In genomic region chr11:113484037-113484436, GRCm38 (mm10) we compare ENCODE assay signal across 19 mouse cellular contexts.
A peak's percentile ranks its signal among the peaks of the same experiment; 100 is the strongest.
DNase-seq lines count a peak whose midpoint lies in the region; ATAC-seq and TF ChIP-seq lines count a peak whose summit lies in the region.
"Had no signal": no experiment of that assay in that cellular context is flagged by ENCODE, and none has a peak within 500 bp of the region (broad histone marks: within the 10 kb centered on the region; RNA-seq: fewer than 3 reads in every experiment).

No protein-coding gene starts in this region.

- no peaks in the 10 kb centered on the region for H3K79me2 ChIP-seq in liver, adult 2 months (ENCODE audit: control insufficient read depth, insufficient read depth, low read length)

- H3K27me3 ChIP-seq in forebrain, postnatal 0 days (ENCODE audit: insufficient read depth, low read length), result no peaks in the 10 kb centered on the region
- H3K27me3 ChIP-seq in forebrain, embryonic 13.5 days, result no peaks in the 10 kb centered on the region
- H3K27me3 ChIP-seq in liver, adult 2 months (ENCODE audit: control insufficient read depth, insufficient read depth, low read length), result no peaks in the 10 kb centered on the region
- H3K27me3 ChIP-seq in liver, embryonic 12.5 days (replicated peaks), result no peaks in the 10 kb centered on the region
- H3K27me3 ChIP-seq in neural tube, embryonic 15.5 days (replicated peaks), result no peaks in the 10 kb centered on the region
- H3K27me3 ChIP-seq: embryonic facial prominence, embryonic 12.5 days; kidney, embryonic 15.5 days; neural tube, embryonic 13.5 days had no signal

- no peak overlapping the region for H3K9ac ChIP-seq in forebrain, postnatal 0 days
- H3K9ac ChIP-seq in forebrain, embryonic 13.5 days, result no peak overlapping the region
- no peak overlapping the region for H3K9ac ChIP-seq in liver, adult 2 months (ENCODE audit: low read depth, low read length)
- H3K9ac ChIP-seq in liver, embryonic 12.5 days, result no peak overlapping the region
- H3K9ac ChIP-seq in neural tube, embryonic 15.5 days (replicated peaks), result no peak overlapping the region
- H3K9ac ChIP-seq: embryonic facial prominence, embryonic 12.5 days; kidney, embryonic 15.5 days; neural tube, embryonic 13.5 days had no signal

- TF ChIP-seq POLR2A in liver, adult 2 months (IDR thresholded peaks at IDR 0.05; ENCODE audit: extremely low read depth, insufficient read depth, low read length), result no peak

- H3K27ac ChIP-seq in forebrain, postnatal 0 days (ENCODE audit: low read depth, low read length), result no peak overlapping the region
- no peak overlapping the region for H3K27ac ChIP-seq in forebrain, embryonic 13.5 days
- no peak overlapping the region for H3K27ac ChIP-seq in liver, adult 2 months (replicated peaks; ENCODE audit: insufficient read depth, low read depth, low read length)
- no peak overlapping the region for H3K27ac ChIP-seq in liver, embryonic 12.5 days
- no peak overlapping the region for H3K27ac ChIP-seq in neural tube, embryonic 15.5 days (replicated peaks)
- H3K27ac ChIP-seq: embryonic facial prominence, embryonic 12.5 days; gastrocnemius, adult 2 months; kidney, embryonic 15.5 days; neural tube, embryonic 13.5 days had no signal

- TF ChIP-seq CTCF in forebrain, postnatal 0 days (IDR thresholded peaks at IDR 0.05; ENCODE audit: low read depth), result peak; percentile 30; the same call in 1 of the 2 replicates
- TF ChIP-seq CTCF in liver, adult 2 months (IDR thresholded peaks at IDR 0.05; ENCODE audit: low read depth, low read length), result peak; percentile 34

- H3K4me3 ChIP-seq in forebrain, postnatal 0 days (ENCODE audit: low read depth, low read length), result no peak overlapping the region
- no peak overlapping the region for H3K4me3 ChIP-seq in forebrain, embryonic 13.5 days
- no peak overlapping the region for H3K4me3 ChIP-seq in liver, adult 2 months (ENCODE audit: insufficient read depth, low read depth, low read length)
- H3K4me3 ChIP-seq in liver, embryonic 12.5 days, result no peak overlapping the region
- H3K4me3 ChIP-seq in neural tube, embryonic 15.5 days (replicated peaks), result no peak overlapping the region
- H3K4me3 ChIP-seq: embryonic facial prominence, embryonic 12.5 days; gastrocnemius, adult 2 months; kidney, embryonic 15.5 days; neural tube, embryonic 13.5 days had no signal

- no peaks in the 10 kb centered on the region for H3K9me3 ChIP-seq in forebrain, postnatal 0 days (ENCODE audit: low read length)
- no peaks in the 10 kb centered on the region for H3K9me3 ChIP-seq in forebrain, embryonic 13.5 days (replicated peaks)
- H3K9me3 ChIP-seq in liver, embryonic 12.5 days (replicated peaks), result no peaks in the 10 kb centered on the region
- no peaks in the 10 kb centered on the region for H3K9me3 ChIP-seq in neural tube, embryonic 15.5 days (replicated peaks)
- H3K9me3 ChIP-seq: embryonic facial prominence, embryonic 12.5 days; kidney, embryonic 15.5 days; neural tube, embryonic 13.5 days had no signal

- 91% methylated on average over 10 of the region's 10 CpGs for WGBS in forebrain, postnatal 0 days
- 90% methylated on average over 10 of the region's 10 CpGs for WGBS in forebrain, embryonic 13.5 days
- 90% methylated on average over 10 of the region's 10 CpGs for WGBS in liver, adult 2 months
- WGBS in liver, embryonic 12.5 days (ENCODE audit: insufficient replicate concordance), result 77% methylated on average over 10 of the region's 10 CpGs
- WGBS in neural tube, embryonic 15.5 days, result 86% methylated on average over 10 of the region's 10 CpGs

- H3K4me1 ChIP-seq in forebrain, postnatal 0 days (ENCODE audit: insufficient read depth), result no peaks in the 10 kb centered on the region
- no peaks in the 10 kb centered on the region for H3K4me1 ChIP-seq in forebrain, embryonic 13.5 days
- H3K4me1 ChIP-seq in liver, adult 2 months (ENCODE audit: control insufficient read depth, insufficient read depth, low read length), result peaks cover 2% of the 10 kb centered on the region; the same call in 1 of the 2 replicates
- H3K4me1 ChIP-seq in liver, embryonic 12.5 days, result peaks cover 42% of the 10 kb centered on the region
- 0 out of 2 replicates have a peak, but pooled peaks cover 8% of the 10 kb centered on the region for H3K4me1 ChIP-seq in neural tube, embryonic 15.5 days
- H3K4me1 ChIP-seq: embryonic facial prominence, embryonic 12.5 days; kidney, embryonic 15.5 days had no signal

- no peak overlapping the region for H3K4me2 ChIP-seq in forebrain, postnatal 0 days (ENCODE audit: low read depth)
- no peak overlapping the region for H3K4me2 ChIP-seq in forebrain, embryonic 13.5 days
- H3K4me2 ChIP-seq in liver, embryonic 12.5 days, result no peak overlapping the region
- no peak overlapping the region for H3K4me2 ChIP-seq in neural tube, embryonic 15.5 days
- H3K4me2 ChIP-seq: embryonic facial prominence, embryonic 12.5 days; kidney, embryonic 15.5 days; neural tube, embryonic 13.5 days had no signal

- DNase-seq in forebrain, postnatal 0 days, result no peak
- no peak for DNase-seq in liver, adult 2 months (ENCODE audit: extremely low read depth, low read depth, low spot score)
- peak; percentile 36 for DNase-seq in A20 (ENCODE audit: low read depth, low spot score)
- peak; percentile 49 for DNase-seq in WW6 (ENCODE audit: low read depth, low spot score)
- DNase-seq in layer of hippocampus, postnatal 25 days (ENCODE audit: extremely low spot score in 1 of 2, low spot score in 1 of 2), result no peak
- DNase-seq: adrenal gland, postnatal 14 days; cerebellum, adult 2 months; gastrocnemius, adult 2 months; lung, postnatal 10 days; right cerebral cortex, postnatal 25 days; thymus, postnatal 14 days had no signal

- no peaks in the 10 kb centered on the region for H3K36me3 ChIP-seq in forebrain, postnatal 0 days (ENCODE audit: insufficient read depth)
- H3K36me3 ChIP-seq in forebrain, embryonic 13.5 days (ENCODE audit: poor library complexity, severe bottlenecking), result no peaks in the 10 kb centered on the region
- no peaks in the 10 kb centered on the region for H3K36me3 ChIP-seq in liver, adult 2 months (ENCODE audit: control insufficient read depth, insufficient read depth, low read length)
- H3K36me3 ChIP-seq in liver, embryonic 12.5 days, result no peaks in the 10 kb centered on the region
- H3K36me3 ChIP-seq in neural tube, embryonic 15.5 days, result no peaks in the 10 kb centered on the region
- H3K36me3 ChIP-seq: embryonic facial prominence, embryonic 12.5 days; kidney, embryonic 15.5 days; neural tube, embryonic 13.5 days had no signal

- no peak for ATAC-seq in forebrain, postnatal 0 days
- no peak for ATAC-seq in forebrain, embryonic 13.5 days
- ATAC-seq in liver, embryonic 12.5 days, result no peak
- no peak for ATAC-seq in neural tube, embryonic 15.5 days (ENCODE audit: low FRiP score)
- ATAC-seq: activated CD4-positive, CD25-positive, alpha-beta regulatory T cell, adult 4 months; inflammation-experienced regulatory T-cells, adult 6 months had no signal

Comparison
In these comparisons a context has a peak if more than half of its experiments do, and no peak if none do; other contexts are left out.
1. DNase-seq: peak in A20 (single experiment) and WW6 (single experiment); none in forebrain, postnatal 0 days (single experiment), liver, adult 2 months (single experiment) and layer of hippocampus, postnatal 25 days (0 of 2).